Mouse (Mus musculus) liver, adult 2 months (tissue): ENCODE results near the gene Gm48551. TPM values are rescaled to one million over a fixed set of nuclear protein-coding genes. Genes with fewer than 3 reads are reported as not detected.

Source experiments
- DNase-seq: peaks from one replicate; pipeline ENCODE4 v3.0.0-alpha.2; 2011; ENCODE audit warnings: low read depth, low spot score; ENCODE audit errors: extremely low read depth
- H3K27ac ChIP-seq: fragments of 200-500 bp; replicated peaks from 2 replicates; pipeline ENCODE4 v1.5.1; 2012; ENCODE audit warnings: low read depth, mild to moderate bottlenecking, control low read depth, inconsistent platforms, low read length; ENCODE audit not compliant: insufficient read depth
- H3K27me3 ChIP-seq: fragments of 200-500 bp; 2 replicates; pipeline ENCODE4 v1.6.1; 2012; ENCODE audit warnings: mild to moderate bottlenecking, moderate library complexity, low read length, inconsistent platforms; ENCODE audit not compliant: control insufficient read depth, insufficient read depth
- H3K36me3 ChIP-seq: fragments of 200-500 bp; 2 replicates; pipeline ENCODE4 v1.6.1; 2012; ENCODE audit warnings: low read length, inconsistent platforms; ENCODE audit not compliant: control insufficient read depth, insufficient read depth
- H3K4me1 ChIP-seq: fragments of 200-500 bp; 2 replicates; pipeline ENCODE4 v1.6.1; 2011; ENCODE audit warnings: low read length; ENCODE audit not compliant: control insufficient read depth, insufficient read depth
- H3K4me3 ChIP-seq: fragments of 200-500 bp; 2 replicates; pipeline ENCODE4 v1.5.1; 2011; ENCODE audit warnings: low read depth, mild to moderate bottlenecking, control low read depth, low read length, moderate library complexity; ENCODE audit not compliant: insufficient read depth
- H3K79me2 ChIP-seq: fragments of 200-500 bp; 2 replicates; pipeline ENCODE4 v1.6.1; 2012; ENCODE audit warnings: inconsistent platforms, mild to moderate bottlenecking, low read length, moderate library complexity; ENCODE audit not compliant: control insufficient read depth, insufficient read depth
- H3K9ac ChIP-seq: fragments of 200-500 bp; 2 replicates; pipeline ENCODE4 v1.6.1; 2012; ENCODE audit warnings: low read depth, mild to moderate bottlenecking, control low read depth, inconsistent platforms, low read length
- CTCF ChIP-seq: fragments of 200-500 bp; IDR thresholded peaks from 2 replicates; pipeline ENCODE4 v1.5.1; 2011; ENCODE audit warnings: low read depth, low read length, control low read depth
- POLR2A ChIP-seq: fragments of 200-500 bp; IDR thresholded peaks from 2 replicates; pipeline ENCODE4 v1.6.1; 2011; ENCODE audit warnings: low read length, control low read depth; ENCODE audit not compliant: insufficient read depth; ENCODE audit errors: extremely low read depth
- WGBS: fragments of 180-500 bp; shearing (Covaris S2); methylation state at CpG from one replicate; pipeline ENCODE4 v1.1.7; 2018; 5-methylcytosine and 5-hydroxymethylcytosine counted together
- polyA plus RNA-seq: library from polyadenylated mRNA; depleted of rRNA; stranded (reverse); fragments of >200 nt; gene quantifications from 2 replicates; pipeline ENCODE4 v1.2.3, GENCODE M21; 2012; rRNA removed
- total RNA-seq: library from RNA; depleted of rRNA; stranded (reverse); fragments of >200 nt; gene quantifications from 2 replicates; pipeline ENCODE4 v1.2.3, GENCODE M21; 2014; rRNA removed

The Gm48551 gene
- total and polyA plus RNA-seq, 2 experiments, result 0.32 to 2.4 TPM

DNA sequence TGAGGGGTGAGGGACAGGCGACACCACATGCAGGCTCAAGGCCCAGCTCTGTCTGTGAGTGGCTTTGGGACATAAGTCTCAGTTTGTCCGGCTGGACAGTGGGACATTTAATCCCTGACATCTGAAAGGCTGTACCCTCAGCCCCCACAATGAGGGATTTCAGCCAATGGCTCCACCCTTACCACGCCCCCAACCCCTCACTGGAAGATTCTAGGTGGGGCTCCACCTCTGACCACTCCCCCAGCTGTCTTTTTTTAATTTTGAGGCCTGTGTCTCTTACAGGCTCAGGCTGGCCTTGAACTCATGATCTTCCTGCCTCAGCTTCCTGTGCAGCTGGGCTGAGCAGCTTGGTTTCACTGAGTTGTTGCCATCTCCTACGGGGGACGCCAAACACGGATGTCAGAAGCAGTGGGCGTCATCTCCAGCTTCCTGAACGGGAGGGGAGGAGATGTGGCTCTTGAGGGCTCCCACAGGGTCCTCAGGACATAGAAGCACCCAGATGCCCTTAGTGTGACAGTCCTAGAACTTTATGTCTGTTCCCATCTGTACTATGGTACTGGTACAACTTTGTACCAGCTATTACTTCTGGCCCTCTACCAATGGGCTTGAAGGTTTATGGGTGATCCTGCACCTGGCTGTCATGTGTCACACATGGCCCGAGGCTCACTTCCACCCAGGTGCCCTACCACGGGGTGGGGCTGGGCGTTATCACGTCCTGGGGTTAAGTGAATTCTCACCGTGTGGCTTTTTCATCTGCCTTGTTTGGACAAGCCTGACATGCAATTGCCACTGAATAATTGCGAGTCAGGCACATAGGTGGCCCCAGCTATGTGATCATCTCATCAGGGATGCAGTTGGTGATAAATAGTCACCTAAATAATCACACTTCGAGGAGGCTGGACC lies 50.3 kb downstream of the Gm48551 start:
- H3K36me3 ChIP-seq, result no peaks in the 10 kb centered on the region
- DNase-seq, result peak; percentile 35
- H3K9ac ChIP-seq, result peak overlapping the region; percentile 17; the same call in 1 of the 2 replicates
- H3K79me2 ChIP-seq, result no peaks in the 10 kb centered on the region
- peaks cover 36% of the 10 kb centered on the region for H3K4me1 ChIP-seq
- WGBS, result 46% methylated on average over 15 of the region's 15 CpGs
- peak overlapping the region; percentile 87 for H3K27ac ChIP-seq
- H3K27me3 ChIP-seq, result no peaks in the 10 kb centered on the region
- H3K4me3 ChIP-seq, result no peak overlapping the region
- TF ChIP-seq POLR2A (no peak), CTCF (no peak)

DNA sequence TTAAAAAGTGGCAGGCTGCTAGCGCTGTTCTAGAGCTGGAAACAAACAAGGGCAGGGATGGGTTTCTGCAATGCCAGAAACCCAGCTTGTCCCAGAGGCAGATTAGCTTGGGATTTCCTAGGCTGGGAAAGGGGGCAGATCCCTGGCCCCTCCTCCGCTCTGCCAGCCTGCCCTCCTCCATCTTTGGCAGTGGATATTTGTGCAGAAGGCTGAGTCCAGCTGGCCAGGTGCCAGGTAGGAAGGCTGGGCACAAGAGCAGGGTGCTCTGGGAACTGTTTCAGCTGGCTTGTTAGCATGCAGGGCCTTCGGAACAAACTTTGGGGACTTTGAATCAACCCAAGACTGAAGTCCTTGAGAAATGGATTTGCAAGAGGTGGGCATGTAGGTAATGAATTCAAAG lies 51.2 kb downstream of the Gm48551 start:
- no peaks in the 10 kb centered on the region for H3K27me3 ChIP-seq
- no peak for TF ChIP-seq CTCF
- TF ChIP-seq POLR2A, result no peak
- H3K79me2 ChIP-seq, result no peaks in the 10 kb centered on the region
- peak; percentile 92 for DNase-seq
- H3K4me3 ChIP-seq, result no peak overlapping the region
- 22% methylated on average over 3 of the region's 3 CpGs for WGBS
- H3K4me1 ChIP-seq, result peaks cover 36% of the 10 kb centered on the region
- H3K36me3 ChIP-seq, result no peaks in the 10 kb centered on the region
- 0 out of 2 replicates have a peak overlapping the region, but pooled peaks have one; percentile 17 for H3K9ac ChIP-seq
- peak overlapping the region; percentile 75 for H3K27ac ChIP-seq

DNA sequence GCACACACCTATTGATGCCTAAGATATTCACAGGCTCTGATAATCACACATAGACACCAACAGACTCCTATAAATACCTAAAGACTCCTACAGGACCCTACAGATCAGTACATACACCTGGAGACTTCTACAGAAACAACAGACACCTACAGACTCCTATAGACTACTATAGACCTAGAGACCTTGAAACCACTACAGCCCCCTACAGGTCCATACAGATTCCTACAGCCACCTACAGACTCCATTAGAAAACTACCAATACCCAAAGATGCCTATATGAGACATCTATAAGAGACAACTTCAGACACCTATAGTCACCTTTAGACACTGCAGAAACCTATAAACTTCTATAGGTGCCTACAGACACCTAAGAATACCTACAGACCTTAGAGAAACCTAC lies 56.8 kb downstream of the Gm48551 start:
- H3K4me3 ChIP-seq, result no peak overlapping the region
- DNase-seq, result no peak
- no peak for TF ChIP-seq POLR2A
- TF ChIP-seq CTCF, result no peak

More for the DNA sequence above, 56.8 kb downstream of the Gm48551 start:
- Histone ChIP-seq H3K4me1 (no peaks in the 10 kb centered on the region; the same call in 1 of the 2 replicates), H3K36me3 (no peaks in the 10 kb centered on the region), H3K79me2 (no peaks in the 10 kb centered on the region), H3K9ac (no peak overlapping the region), H3K27me3 (no peaks in the 10 kb centered on the region), H3K27ac (no peak overlapping the region)

Other genes starting within 250 kb of the Gm48551 start
Only the 30 nearest of the 35 such genes appear.
- 8.9 and 10.1 TPM in 2 replicates for gene Pias4, start 216.5 kb upstream of the Gm48551 start, total RNA-seq
- gene Pias4, start 216.5 kb upstream of the Gm48551 start, polyA plus RNA-seq, result 17.8 and 22.7 TPM in 2 replicates
- 812 and 946 TPM in 2 replicates for gene Eef2, start 207.8 kb upstream of the Gm48551 start, total RNA-seq
- 1,151 and 1,204 TPM in 2 replicates for gene Eef2, start 207.8 kb upstream of the Gm48551 start, polyA plus RNA-seq
- gene Dapk3, start 201.5 kb upstream of the Gm48551 start, total RNA-seq, result 14.1 and 16.0 TPM in 2 replicates
- 42.5 and 44.2 TPM in 2 replicates for gene Dapk3, start 201.5 kb upstream of the Gm48551 start, polyA plus RNA-seq
- gene 4930442H23Rik, start 200.6 kb upstream of the Gm48551 start, total RNA-seq, result not detected in 2 replicates
- not detected in 2 replicates for gene 4930442H23Rik, start 200.6 kb upstream of the Gm48551 start, polyA plus RNA-seq
- 0.09 TPM in 1 of 2 replicates, not detected in the other for gene Nmrk2, start 182.4 kb upstream of the Gm48551 start, total RNA-seq
- gene Nmrk2, start 182.4 kb upstream of the Gm48551 start, polyA plus RNA-seq, result not detected in 2 replicates
- 0.07 TPM in 1 of 2 replicates, not detected in the other for gene Atcay, start 153.6 kb upstream of the Gm48551 start, total RNA-seq
- not detected in 2 replicates for gene Atcay, start 153.6 kb upstream of the Gm48551 start, polyA plus RNA-seq
- 0.27 and 0.74 TPM in 2 replicates for gene Zfr2, start 151.3 kb upstream of the Gm48551 start, total RNA-seq
- gene Zfr2, start 151.3 kb upstream of the Gm48551 start, polyA plus RNA-seq, result 0.15 and 1.6 TPM in 2 replicates
- gene Matk, start 131.5 kb upstream of the Gm48551 start, total RNA-seq, result 0.60 and 0.65 TPM in 2 replicates
- 0.27 and 0.43 TPM in 2 replicates for gene Matk, start 131.5 kb upstream of the Gm48551 start, polyA plus RNA-seq
- 52.1 and 65.9 TPM in 2 replicates for gene Mrpl54, start 117.5 kb upstream of the Gm48551 start, total RNA-seq
- 66.6 and 85.9 TPM in 2 replicates for gene Mrpl54, start 117.5 kb upstream of the Gm48551 start, polyA plus RNA-seq
- 30.5 and 44.1 TPM in 2 replicates for gene Apba3, start 117.5 kb upstream of the Gm48551 start, total RNA-seq
- 132 and 143 TPM in 2 replicates for gene Apba3, start 117.5 kb upstream of the Gm48551 start, polyA plus RNA-seq
- gene Tjp3, start 92.9 kb upstream of the Gm48551 start, total RNA-seq, result 7.6 and 7.7 TPM in 2 replicates
- gene Tjp3, start 92.9 kb upstream of the Gm48551 start, polyA plus RNA-seq, result 24.2 and 32.0 TPM in 2 replicates
- gene Pip5k1c, start 91.5 kb upstream of the Gm48551 start, total RNA-seq, result 7.4 and 10.0 TPM in 2 replicates
- 25.8 and 30.1 TPM in 2 replicates for gene Pip5k1c, start 91.5 kb upstream of the Gm48551 start, polyA plus RNA-seq
- gene Cactin, start 63.4 kb upstream of the Gm48551 start, total RNA-seq, result 5.0 and 5.7 TPM in 2 replicates
- 12.8 and 14.1 TPM in 2 replicates for gene Cactin, start 63.4 kb upstream of the Gm48551 start, polyA plus RNA-seq
- gene Tbxa2r, start 55.7 kb upstream of the Gm48551 start, total RNA-seq, result 0.37 and 0.81 TPM in 2 replicates
- 3.8 and 4.0 TPM in 2 replicates for gene Tbxa2r, start 55.7 kb upstream of the Gm48551 start, polyA plus RNA-seq
- gene Gipc3, start 41.2 kb upstream of the Gm48551 start, total RNA-seq, result under 0.01 and 0.27 TPM in 2 replicates
- 0.51 and 0.57 TPM in 2 replicates for gene Gipc3, start 41.2 kb upstream of the Gm48551 start, polyA plus RNA-seq
- gene Hmg20b, start 34.0 kb upstream of the Gm48551 start, total RNA-seq, result 9.9 and 10.8 TPM in 2 replicates
- gene Hmg20b, start 34.0 kb upstream of the Gm48551 start, polyA plus RNA-seq, result 48.1 and 54.0 TPM in 2 replicates
- gene Mfsd12, start 27.0 kb upstream of the Gm48551 start, total RNA-seq, result 5.3 and 7.4 TPM in 2 replicates
- gene Mfsd12, start 27.0 kb upstream of the Gm48551 start, polyA plus RNA-seq, result 12.8 and 13.4 TPM in 2 replicates
- gene 4930404N11Rik, start 18.6 kb upstream of the Gm48551 start, total RNA-seq, result 0.47 TPM in 1 of 2 replicates, not detected in the other
- 0.12 and 0.37 TPM in 2 replicates for gene 4930404N11Rik, start 18.6 kb upstream of the Gm48551 start, polyA plus RNA-seq
- 6.2 and 8.1 TPM in 2 replicates for gene Fzr1, start 6.0 kb upstream of the Gm48551 start, total RNA-seq
- gene Fzr1, start 6.0 kb upstream of the Gm48551 start, polyA plus RNA-seq, result 20.9 and 29.9 TPM in 2 replicates
- gene Dohh, start within 50 bp of the Gm48551 start, total RNA-seq, result 39.7 and 53.8 TPM in 2 replicates
- gene Dohh, start within 50 bp of the Gm48551 start, polyA plus RNA-seq, result 42.6 and 49.7 TPM in 2 replicates
- gene Gm48552, start 4.5 kb downstream of the Gm48551 start, total RNA-seq, result 0.40 TPM in 1 of 2 replicates, not detected in the other
- gene Gm48552, start 4.5 kb downstream of the Gm48551 start, polyA plus RNA-seq, result 0.26 and 1.4 TPM in 2 replicates
- 1.3 and 1.5 TPM in 2 replicates for gene Smim24, start 8.6 kb downstream of the Gm48551 start, total RNA-seq
- gene Smim24, start 8.6 kb downstream of the Gm48551 start, polyA plus RNA-seq, result 2.3 and 4.1 TPM in 2 replicates
- gene Nfic, start 71.2 kb downstream of the Gm48551 start, total RNA-seq, result 7.4 and 16.4 TPM in 2 replicates
- gene Nfic, start 71.2 kb downstream of the Gm48551 start, polyA plus RNA-seq, result 32.8 and 56.4 TPM in 2 replicates
- gene Celf5, start 98.2 kb downstream of the Gm48551 start, total RNA-seq, result not detected in 2 replicates
- not detected in 2 replicates for gene Celf5, start 98.2 kb downstream of the Gm48551 start, polyA plus RNA-seq
- gene Ncln, start 111.9 kb downstream of the Gm48551 start, total RNA-seq, result 31.6 and 48.6 TPM in 2 replicates
- 138 and 159 TPM in 2 replicates for gene Ncln, start 111.9 kb downstream of the Gm48551 start, polyA plus RNA-seq
- 0.28 and 0.40 TPM in 2 replicates for gene S1pr4, start 115.7 kb downstream of the Gm48551 start, total RNA-seq
- 1.2 and 1.5 TPM in 2 replicates for gene S1pr4, start 115.7 kb downstream of the Gm48551 start, polyA plus RNA-seq
- gene Gna15, start 139.8 kb downstream of the Gm48551 start, total RNA-seq, result 0.94 and 1.1 TPM in 2 replicates
- 0.31 and 0.64 TPM in 2 replicates for gene Gna15, start 139.8 kb downstream of the Gm48551 start, polyA plus RNA-seq
- 20.7 and 27.3 TPM in 2 replicates for gene Gna11, start 160.7 kb downstream of the Gm48551 start, total RNA-seq
- 61.6 and 64.2 TPM in 2 replicates for gene Gna11, start 160.7 kb downstream of the Gm48551 start, polyA plus RNA-seq
- 200 and 263 TPM in 2 replicates for gene Aes, start 175.0 kb downstream of the Gm48551 start, total RNA-seq
- gene Aes, start 175.0 kb downstream of the Gm48551 start, polyA plus RNA-seq, result 1,785 and 2,016 TPM in 2 replicates
- gene Tle2, start 190.1 kb downstream of the Gm48551 start, total RNA-seq, result 3.0 and 7.2 TPM in 2 replicates
- 35.4 and 56.0 TPM in 2 replicates for gene Tle2, start 190.1 kb downstream of the Gm48551 start, polyA plus RNA-seq